Mouse (Mus musculus) gastrocnemius, adult 8-10 months (tissue): Measurements from ENCODE around the gene Casz1. TPM values are rescaled to one million over a fixed set of nuclear protein-coding genes. Genes with fewer than 3 reads are reported as not detected.

ENCODE experiments used
- DNase-seq, 2 experiments: peaks; one replicate each; pipeline ENCODE4 v3.0.0; 2022; ENCODE audit warnings: low spot score in 2 of 2
- total RNA-seq, 4 experiments: library from RNA; stranded (reverse); gene quantifications; 2 replicates each; pipeline ENCODE4 v1.2.4; 2022

The Casz1 gene
- 10 to 100 TPM; 36.6 to 45.1 (median 43.9) TPM for total RNA-seq

- peak; percentile 83 to 87 for DNase-seq
Measured at GRCm38 (mm10) chr4:148804137-148804779, at the start of gene Casz1. Gene Casz1, plus strand, starts transcription at chr4:148804429.

- no peak for DNase-seq
Measured at GRCm38 (mm10) chr4:148758863-148759262, 45.4 kb upstream of the Casz1 start.

- no peak for DNase-seq
Measured at GRCm38 (mm10) chr4:148760152-148760551, 44.1 kb upstream of the Casz1 start.

GRCm38 (mm10) chr4:148766021-148766775 is 38.0 kb upstream of the Casz1 start:
- no peak for DNase-seq

GRCm38 (mm10) chr4:148767655-148768305 is 36.4 kb upstream of the Casz1 start:
- DNase-seq = no peak

GRCm38 (mm10) chr4:148768649-148769048 is 35.6 kb upstream of the Casz1 start:
- no peak for DNase-seq

- DNase-seq = no peak
Measured at GRCm38 (mm10) chr4:148770582-148771408, 33.4 kb upstream of the Casz1 start.

GRCm38 (mm10) chr4:148771409-148771929 is 32.8 kb upstream of the Casz1 start:
- DNase-seq = no peak

- no peak for DNase-seq
Measured at GRCm38 (mm10) chr4:148772658-148773057, 31.6 kb upstream of the Casz1 start.

DNA sequence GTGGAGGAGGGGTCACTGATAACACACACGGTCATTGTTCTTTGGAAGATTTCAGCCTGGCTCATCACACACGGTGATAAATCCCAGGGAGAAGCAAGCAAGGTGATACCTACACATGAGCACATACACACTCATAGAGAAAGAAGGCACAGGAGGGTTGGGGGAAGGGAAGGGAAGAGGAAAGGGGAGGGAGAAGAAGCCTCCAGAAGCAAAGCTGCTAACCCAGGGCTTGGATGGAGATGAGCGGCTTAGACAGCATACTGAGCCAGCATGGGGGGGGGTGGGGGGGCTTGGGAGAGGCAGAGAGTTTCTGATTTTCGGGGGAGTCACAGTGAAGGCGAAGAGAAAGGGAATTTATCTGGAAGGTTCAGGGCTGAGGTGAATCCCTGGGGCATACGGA is 30.2 kb upstream of the Casz1 start:
- no peak for DNase-seq

DNA sequence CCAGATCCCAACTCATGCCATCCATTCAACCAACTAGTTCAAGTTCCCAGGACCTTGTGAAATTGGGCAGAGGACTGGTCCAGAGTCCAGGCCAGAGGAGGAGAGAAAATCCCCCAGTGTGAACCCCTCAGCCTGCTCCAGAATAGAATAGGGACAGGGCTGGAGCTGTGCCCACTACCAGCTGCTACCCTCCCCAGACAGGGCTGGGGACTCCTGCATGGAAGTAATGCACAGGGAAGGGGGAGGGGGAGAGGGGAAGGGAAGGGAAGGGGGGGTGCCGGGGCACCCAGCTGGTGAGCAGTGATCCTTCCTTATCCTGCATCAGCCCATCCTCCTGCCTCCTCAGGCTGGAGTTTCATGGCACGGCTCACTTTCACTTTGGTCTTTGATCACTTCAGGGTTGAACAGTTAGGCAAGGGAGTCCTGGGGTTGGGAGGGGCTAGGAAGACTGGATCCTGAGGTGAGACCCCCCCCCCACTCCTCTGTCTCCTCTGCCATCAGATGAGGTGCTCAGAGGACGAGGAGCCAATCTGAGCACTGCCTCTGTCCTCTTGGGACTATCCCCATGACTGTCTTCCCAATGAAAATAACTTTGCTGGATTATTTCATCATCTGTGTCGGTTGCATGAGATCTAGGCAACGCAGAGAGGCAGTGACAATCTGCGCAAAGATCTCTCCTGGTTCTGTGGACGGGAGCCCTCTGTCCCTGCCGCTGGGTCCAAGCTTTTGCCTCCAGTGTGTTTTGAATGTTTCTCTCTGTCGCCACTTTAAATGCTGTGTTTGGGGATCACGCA is 28.6 kb upstream of the Casz1 start:
- DNase-seq = no peak

DNA sequence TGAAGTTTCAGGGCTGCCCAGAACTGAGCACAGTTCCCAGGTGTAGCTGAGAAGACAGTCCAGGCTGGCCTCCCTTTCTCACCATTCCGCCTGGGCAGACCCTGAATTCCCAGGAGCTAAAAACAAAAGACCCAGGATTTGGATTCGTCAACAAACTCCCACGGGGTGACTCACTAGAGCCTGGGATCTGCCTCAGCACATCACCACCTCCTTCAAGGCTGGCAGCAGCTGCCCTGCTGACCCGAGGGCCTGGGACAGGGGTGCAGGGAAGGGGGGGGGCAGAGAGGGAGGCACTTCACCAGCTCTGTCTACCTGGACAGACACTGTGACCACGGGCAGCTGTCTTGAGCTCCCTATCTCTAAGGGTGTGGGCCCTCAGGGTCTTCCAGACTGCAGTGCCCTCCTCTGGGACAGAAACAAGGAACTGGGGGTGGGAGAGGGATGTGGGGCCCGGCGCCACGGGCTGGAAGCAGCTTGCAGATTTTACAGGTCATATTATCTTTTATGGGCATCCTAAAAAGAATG is 24.1 kb upstream of the Casz1 start:
- no peak for DNase-seq

DNA sequence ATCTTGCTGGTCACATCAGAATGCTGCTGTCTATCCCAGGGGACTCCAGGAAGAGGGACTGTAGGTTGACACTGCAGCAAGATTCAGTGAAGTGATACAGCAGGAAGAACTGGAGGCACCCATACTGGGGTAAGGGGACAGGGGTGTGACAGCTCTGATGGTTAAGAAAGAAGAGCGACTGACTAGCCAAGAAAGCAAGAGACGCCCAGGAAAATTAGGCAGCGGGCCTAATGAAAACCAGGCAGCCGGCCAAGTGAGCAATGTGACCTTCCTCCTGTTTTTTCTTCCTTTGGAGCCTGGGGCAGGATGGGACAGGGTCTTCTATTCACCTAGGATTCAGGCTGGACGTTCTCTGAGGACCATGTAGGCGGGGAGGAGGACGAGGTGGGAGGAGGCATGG is 22.7 kb upstream of the Casz1 start:
- DNase-seq = no peak

GRCm38 (mm10) chr4:148782880-148783279 is 21.3 kb upstream of the Casz1 start:
- no peak for DNase-seq

GRCm38 (mm10) chr4:148783760-148784159 is 20.5 kb upstream of the Casz1 start:
- no peak for DNase-seq

DNA sequence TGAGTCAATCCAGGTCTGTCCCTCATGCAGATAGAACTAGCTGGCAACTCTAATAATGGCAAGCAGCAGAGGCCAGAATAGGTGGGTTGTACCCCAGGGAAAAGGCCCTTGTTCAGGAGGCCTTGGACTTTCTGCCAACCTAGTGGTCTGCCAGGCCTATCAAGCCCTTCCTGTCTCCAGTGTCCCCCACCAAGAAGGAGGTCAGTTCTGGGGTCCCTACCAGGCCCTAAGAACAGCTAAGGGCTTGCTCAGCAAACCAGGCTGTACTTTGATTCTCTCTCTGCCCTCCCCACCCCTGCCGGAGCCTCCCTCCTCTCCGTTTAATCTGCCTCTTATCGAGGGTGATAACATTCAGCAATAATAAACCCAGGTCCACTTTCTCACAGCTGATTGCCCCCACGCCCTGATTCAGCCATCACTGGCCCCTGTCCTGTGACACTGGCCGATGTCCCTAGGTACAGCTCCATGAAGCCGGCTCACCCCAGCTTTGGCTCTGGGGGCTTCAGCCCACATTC is 19.1 kb upstream of the Casz1 start:
- DNase-seq = no peak

- DNase-seq = no peak
Measured at GRCm38 (mm10) chr4:148785995-148786394, 18.2 kb upstream of the Casz1 start.

DNA sequence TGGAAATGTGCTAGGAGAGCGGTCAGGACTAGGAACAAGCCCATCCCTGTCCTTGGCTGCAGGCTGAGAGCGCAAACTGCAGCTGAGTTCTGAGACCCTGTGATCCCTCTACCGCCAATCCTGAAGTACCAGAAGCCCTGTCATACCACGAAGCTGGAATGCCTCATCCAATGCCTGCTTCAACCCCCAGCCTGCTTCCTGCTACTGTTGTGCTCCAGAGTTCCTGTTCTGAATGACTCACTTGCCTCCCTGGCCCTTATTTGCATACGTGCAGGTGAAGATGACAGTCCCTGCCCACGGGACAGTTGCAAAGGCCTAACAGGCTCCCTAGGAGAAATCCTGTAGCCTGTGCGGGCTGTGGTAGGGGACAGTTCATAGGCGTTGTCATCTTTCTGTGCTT is 13.3 kb upstream of the Casz1 start:
- DNase-seq = no peak

GRCm38 (mm10) chr4:148795038-148795437 is 9.2 kb upstream of the Casz1 start:
- no peak for DNase-seq
